19 mouse cellular contexts compared by ENCODE assay signal in the genomic region with DNA sequence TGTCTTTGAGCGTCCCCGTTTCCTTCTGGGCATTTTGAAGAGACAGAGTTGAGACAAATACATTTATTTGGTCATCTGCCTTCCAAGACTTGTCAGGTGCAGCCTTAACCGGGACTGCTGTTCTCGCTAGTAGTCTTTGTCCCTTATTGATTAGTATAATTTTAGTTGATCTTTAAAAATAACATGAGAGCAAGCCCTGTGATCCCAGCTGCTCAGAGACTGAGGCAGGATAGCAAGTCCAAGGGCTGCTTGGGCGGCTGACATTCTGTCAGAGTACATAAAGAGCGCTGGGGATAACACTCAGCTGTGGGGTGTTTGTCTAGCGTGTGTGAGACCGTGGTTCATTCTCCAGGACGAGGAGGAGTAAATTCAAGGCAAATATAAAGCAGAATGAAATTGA. TPM values are rescaled to one million over a fixed set of nuclear protein-coding genes. Genes with fewer than 3 reads are reported as not detected.
DNase-seq lines count a peak whose midpoint lies in the region; ATAC-seq and TF ChIP-seq lines count a peak whose summit lies in the region.
"Had no signal": no experiment of that assay in that cellular context is flagged by ENCODE, and none has a peak within 500 bp of the region (broad histone marks: within the 10 kb centered on the region; RNA-seq: fewer than 3 reads in every experiment).

No protein-coding gene starts in this region.

- 63% methylated on average over 9 of the region's 9 CpGs for WGBS in forebrain, postnatal 0 days
- WGBS in forebrain, embryonic 15.5 days: 75% methylated on average over 9 of the region's 9 CpGs
- WGBS in liver, embryonic 16.5 days (ENCODE audit: insufficient replicate concordance): 78% methylated on average over 9 of the region's 9 CpGs
- WGBS in liver, embryonic 11.5 days: 80% methylated on average over 9 of the region's 9 CpGs
- WGBS in hindbrain, embryonic 15.5 days: 65% methylated on average over 9 of the region's 9 CpGs
- WGBS in midbrain, embryonic 14.5 days: 71% methylated on average over 9 of the region's 9 CpGs

- H3K27me3 ChIP-seq in forebrain, postnatal 0 days (ENCODE audit: insufficient read depth, low read length): no peaks in the 10 kb centered on the region
- H3K27me3 ChIP-seq in forebrain, embryonic 15.5 days: no peaks in the 10 kb centered on the region
- H3K27me3 ChIP-seq in liver, embryonic 16.5 days (ENCODE audit: control insufficient read depth, insufficient read depth, low read depth, low read length): no peaks in the 10 kb centered on the region
- H3K27me3 ChIP-seq in liver, embryonic 11.5 days (replicated peaks; ENCODE audit: control insufficient read depth, insufficient read depth, low read length): no peaks in the 10 kb centered on the region
- no peaks in the 10 kb centered on the region for H3K27me3 ChIP-seq in hindbrain, embryonic 15.5 days
- H3K27me3 ChIP-seq in midbrain, embryonic 14.5 days (ENCODE audit: control insufficient read depth, insufficient read depth, low read length): no peaks in the 10 kb centered on the region
- H3K27me3 ChIP-seq: CH12.LX had no signal

- peaks cover 23% of the 10 kb centered on the region for H3K4me1 ChIP-seq in forebrain, postnatal 0 days (ENCODE audit: insufficient read depth)
- H3K4me1 ChIP-seq in forebrain, embryonic 15.5 days: peaks cover 72% of the 10 kb centered on the region
- peaks cover 12% of the 10 kb centered on the region for H3K4me1 ChIP-seq in liver, embryonic 16.5 days (ENCODE audit: control insufficient read depth, low read depth, low read length)
- peaks cover 16% of the 10 kb centered on the region for H3K4me1 ChIP-seq in liver, embryonic 11.5 days (replicated peaks; ENCODE audit: control insufficient read depth, insufficient read depth, low read length)
- H3K4me1 ChIP-seq in hindbrain, embryonic 15.5 days (replicated peaks): peaks cover 62% of the 10 kb centered on the region
- H3K4me1 ChIP-seq in midbrain, embryonic 14.5 days (ENCODE audit: control insufficient read depth, insufficient read depth, low read length): peaks cover 52% of the 10 kb centered on the region

- H3K4me3 ChIP-seq in forebrain, postnatal 0 days (ENCODE audit: low read depth, low read length): no peak overlapping the region
- no peak overlapping the region for H3K4me3 ChIP-seq in forebrain, embryonic 15.5 days
- no peak overlapping the region for H3K4me3 ChIP-seq in liver, embryonic 16.5 days (ENCODE audit: low read depth, low read length)
- no peak overlapping the region for H3K4me3 ChIP-seq in liver, embryonic 11.5 days (ENCODE audit: low read depth, low read length)
- H3K4me3 ChIP-seq in hindbrain, embryonic 15.5 days: 0 out of 2 replicates have a peak overlapping the region, but pooled peaks have one; percentile 4
- no peak overlapping the region for H3K4me3 ChIP-seq in midbrain, embryonic 14.5 days (replicated peaks; ENCODE audit: low read depth, low read length)
- H3K4me3 ChIP-seq: limb, embryonic 10.5 days had no signal

- peak overlapping the region; percentile 27 for H3K4me2 ChIP-seq in forebrain, postnatal 0 days (ENCODE audit: low read depth)
- no peak overlapping the region for H3K4me2 ChIP-seq in forebrain, embryonic 15.5 days (replicated peaks)
- H3K4me2 ChIP-seq in liver, embryonic 16.5 days (ENCODE audit: low read depth, low read length): no peak overlapping the region
- no peak overlapping the region for H3K4me2 ChIP-seq in liver, embryonic 11.5 days
- H3K4me2 ChIP-seq in hindbrain, embryonic 15.5 days: peak overlapping the region; percentile 41
- peak overlapping the region; percentile 38 for H3K4me2 ChIP-seq in midbrain, embryonic 14.5 days (ENCODE audit: low read length)
- H3K4me2 ChIP-seq: heart, embryonic 11.5 days had no signal

- H3K9me3 ChIP-seq in forebrain, postnatal 0 days (ENCODE audit: low read length): 0 out of 2 replicates have a peak, but pooled peaks cover 3% of the 10 kb centered on the region
- no peaks in the 10 kb centered on the region for H3K9me3 ChIP-seq in forebrain, embryonic 15.5 days
- peaks cover 3% of the 10 kb centered on the region; the same call in 1 of the 2 replicates for H3K9me3 ChIP-seq in liver, embryonic 16.5 days (replicated peaks; ENCODE audit: control insufficient read depth, low read length)
- H3K9me3 ChIP-seq in liver, embryonic 11.5 days (ENCODE audit: control insufficient read depth, low read length): no peaks in the 10 kb centered on the region
- H3K9me3 ChIP-seq in hindbrain, embryonic 15.5 days: no peaks in the 10 kb centered on the region
- H3K9me3 ChIP-seq in midbrain, embryonic 14.5 days (ENCODE audit: control insufficient read depth, low read length): no peaks in the 10 kb centered on the region
- H3K9me3 ChIP-seq: limb, embryonic 10.5 days had no signal

- 0 out of 2 replicates have a peak, but pooled peaks cover 4% of the 10 kb centered on the region for H3K36me3 ChIP-seq in forebrain, postnatal 0 days (ENCODE audit: insufficient read depth)
- peaks cover 9% of the 10 kb centered on the region; the same call in 1 of the 2 replicates for H3K36me3 ChIP-seq in forebrain, embryonic 15.5 days
- peaks cover 6% of the 10 kb centered on the region for H3K36me3 ChIP-seq in liver, embryonic 16.5 days (ENCODE audit: control insufficient read depth, insufficient read depth)
- H3K36me3 ChIP-seq in liver, embryonic 11.5 days (ENCODE audit: control insufficient read depth, insufficient read depth, low read length): no peaks in the 10 kb centered on the region
- peaks cover 3% of the 10 kb centered on the region; the same call in 1 of the 2 replicates for H3K36me3 ChIP-seq in hindbrain, embryonic 15.5 days
- H3K36me3 ChIP-seq in midbrain, embryonic 14.5 days (ENCODE audit: control insufficient read depth, insufficient read depth, low read length): 0 out of 2 replicates have a peak, but pooled peaks cover 3% of the 10 kb centered on the region

- no peak overlapping the region for H3K9ac ChIP-seq in forebrain, postnatal 0 days
- H3K9ac ChIP-seq in forebrain, embryonic 15.5 days (replicated peaks): no peak overlapping the region
- H3K9ac ChIP-seq in liver, embryonic 16.5 days (ENCODE audit: low read depth, low read length): no peak overlapping the region
- H3K9ac ChIP-seq in liver, embryonic 11.5 days (ENCODE audit: low read depth, low read length): no peak overlapping the region
- no peak overlapping the region for H3K9ac ChIP-seq in hindbrain, embryonic 15.5 days
- no peak overlapping the region for H3K9ac ChIP-seq in midbrain, embryonic 14.5 days (replicated peaks; ENCODE audit: low read length)
- H3K9ac ChIP-seq: liver, embryonic 14.5 days had no signal

- no peak for ATAC-seq in forebrain, postnatal 0 days
- no peak for ATAC-seq in forebrain, embryonic 15.5 days (replicated peaks)
- peak; percentile 32; the same call in 1 of the 2 replicates for ATAC-seq in liver, embryonic 16.5 days (ENCODE audit: low read depth)
- ATAC-seq in liver, embryonic 11.5 days (replicated peaks; ENCODE audit: low FRiP score): no peak
- no peak for ATAC-seq in hindbrain, embryonic 15.5 days (ENCODE audit: low FRiP score, low read depth)
- no peak for ATAC-seq in midbrain, embryonic 14.5 days (ENCODE audit: low FRiP score, low TSS enrichment)
- ATAC-seq: inflammation-experienced regulatory T-cells, adult 6 months had no signal

- no peak for TF ChIP-seq CTCF in forebrain, postnatal 0 days (IDR thresholded peaks at IDR 0.05; ENCODE audit: low read depth)

- no peak overlapping the region for H3K27ac ChIP-seq in forebrain, postnatal 0 days (ENCODE audit: low read depth, low read length)
- H3K27ac ChIP-seq in forebrain, embryonic 15.5 days (replicated peaks): no peak overlapping the region
- H3K27ac ChIP-seq in liver, embryonic 16.5 days (ENCODE audit: low read length): no peak overlapping the region
- H3K27ac ChIP-seq in liver, embryonic 11.5 days (ENCODE audit: low read depth, low read length): no peak overlapping the region
- no peak overlapping the region for H3K27ac ChIP-seq in hindbrain, embryonic 15.5 days (replicated peaks)
- H3K27ac ChIP-seq in midbrain, embryonic 14.5 days (replicated peaks; ENCODE audit: low read depth, low read length): no peak overlapping the region
- H3K27ac ChIP-seq: limb, embryonic 10.5 days; liver, embryonic 14.5 days; stomach, postnatal 0 days had no signal

- no peak for DNase-seq in forebrain, postnatal 0 days
- DNase-seq in liver, embryonic 11.5 days (ENCODE audit: low spot score): no peak
- DNase-seq in midbrain, embryonic 14.5 days: no peak
- no peak for DNase-seq in adrenal gland, adult 2 months
- no peak for DNase-seq in right cerebral cortex, postnatal 14 days
- DNase-seq: adrenal gland, postnatal 36 days; cerebellum, adult 11-12 months; cerebellum, postnatal 25 days; heart, postnatal 10 days; layer of hippocampus, adult 9-11 months had no signal

RNA-seq across cellular contexts. Expression of a gene that starts 8.7 kb away (rescaled TPM):
- total RNA-seq in forebrain, postnatal 0 days (2014; rRNA removed): 97.8 and 132 TPM in 2 replicates
- polyA plus RNA-seq in forebrain, postnatal 0 days (2015; fragmentation: Nextera tagmentation; extraction: Ambion mirVana): 86.1 and 141 TPM in 2 replicates
- polyA plus RNA-seq in forebrain, embryonic 15.5 days (2015; fragmentation: Nextera tagmentation; extraction: Ambion mirVana): 163 TPM in 2 replicates
- 9.1 and 9.5 TPM in 2 replicates for polyA plus RNA-seq in liver, embryonic 16.5 days (2015; fragmentation: Nextera tagmentation; extraction: Ambion mirVana)
- polyA plus RNA-seq in liver, embryonic 11.5 days (2014; fragmentation: Nextera tagmentation; extraction: Ambion mirVana): 28.2 and 29.6 TPM in 2 replicates
- 146 and 151 TPM in 2 replicates for polyA plus RNA-seq in hindbrain, embryonic 15.5 days (2015; fragmentation: Nextera tagmentation; extraction: Ambion mirVana)
- 197 and 216 TPM in 2 replicates for polyA plus RNA-seq in midbrain, embryonic 14.5 days (2014; fragmentation: Nextera tagmentation; extraction: Ambion mirVana)
- total RNA-seq in adrenal gland, adult 2 months (2021): 10 to 100 TPM; 49.2 to 81.7 TPM
- polyA plus RNA-seq in adrenal gland, adult 2 months (2012; rRNA removed): 16.2 and 21.9 TPM in 2 replicates

Comparison
In these comparisons a context has a peak if more than half of its experiments do, and no peak if none do; other contexts are left out.
1. H3K4me2 ChIP-seq: peak in forebrain, postnatal 0 days (single experiment), hindbrain, embryonic 15.5 days (single experiment) and midbrain, embryonic 14.5 days (single experiment); none in forebrain, embryonic 15.5 days (single experiment), liver, embryonic 16.5 days (single experiment) and liver, embryonic 11.5 days (single experiment).